Mouse (Mus musculus) intestine, postnatal 0 days (tissue): ENCODE results near the gene Keap1. TPM values are rescaled to one million over a fixed set of nuclear protein-coding genes. Genes with fewer than 3 reads are reported as not detected.

Experiments used
- ATAC-seq: fragments of 200-750 bp; cut with Nextera tagmentation; 2 replicates; pipeline ENCODE4 v1.8.0; 2017; ENCODE audit warnings: mild to moderate bottlenecking, moderate TSS enrichment, moderate library complexity
- H3K27ac ChIP-seq: fragments of 300-500 bp; sonication (generic); 2 replicates; pipeline ENCODE4 v1.5.1; 2014; ENCODE audit warnings: mild to moderate bottlenecking, low read depth, low read length, moderate library complexity
- H3K27me3 ChIP-seq: fragments of 300-500 bp; sonication (generic); replicated peaks from 2 replicates; pipeline ENCODE4 v1.6.1; 2014; ENCODE audit warnings: low read length, mixed read lengths; ENCODE audit not compliant: control insufficient read depth, insufficient read depth
- H3K36me3 ChIP-seq: fragments of 300-500 bp; sonication (generic); 2 replicates; pipeline ENCODE4 v1.6.1; 2014; ENCODE audit warnings: mild to moderate bottlenecking, moderate library complexity; ENCODE audit not compliant: control insufficient read depth, insufficient read depth
- H3K4me1 ChIP-seq: fragments of 300-500 bp; sonication (generic); replicated peaks from 2 replicates; pipeline ENCODE4 v1.6.1; 2014; ENCODE audit warnings: antibody characterized with exemption, low read length, mixed read lengths; ENCODE audit not compliant: control insufficient read depth, insufficient read depth
- H3K4me2 ChIP-seq: fragments of 300-500 bp; sonication (generic); replicated peaks from 2 replicates; pipeline ENCODE4 v1.6.1; 2014; ENCODE audit warnings: low read depth, mild to moderate bottlenecking, moderate library complexity
- H3K4me3 ChIP-seq: fragments of 300-500 bp; sonication (generic); 2 replicates; pipeline ENCODE4 v1.5.1; 2014; ENCODE audit warnings: low read depth, low read length
- H3K9ac ChIP-seq: fragments of 300-500 bp; sonication (generic); 2 replicates; pipeline ENCODE4 v1.6.1; 2014; ENCODE audit warnings: mild to moderate bottlenecking, low read depth, low read length
- H3K9me3 ChIP-seq: fragments of 300-500 bp; sonication (generic); 2 replicates; pipeline ENCODE4 v1.6.1; 2016; ENCODE audit warnings: mixed run types; ENCODE audit not compliant: control insufficient read depth
- CTCF ChIP-seq: sonication (generic); IDR thresholded peaks from 2 replicates; pipeline ENCODE4 v1.5.1; 2016; ENCODE audit warnings: low read depth, mild to moderate bottlenecking, control low read depth, antibody characterized with exemption, moderate library complexity
- WGBS: fragments of 180-500 bp; shearing (Covaris S2); extraction: QIAGEN DNeasy Blood & Tissue Kit; methylation state at CpG from one replicate; pipeline ENCODE4 v1.1.7; 2014; 5-methylcytosine and 5-hydroxymethylcytosine counted together
- polyA plus RNA-seq: library from polyadenylated mRNA; unstranded; fragments of >200 nt; fragmentation: Nextera tagmentation; extraction: Ambion mirVana; gene quantifications from 2 replicates; pipeline ENCODE4 v1.2.1, GENCODE M21; 2015

The Keap1 gene
- polyA plus RNA-seq, 1 experiment from 2014 or later, result 38.3 TPM

GRCm38 (mm10) chr9:21190670-21191069 is 48.5 kb downstream of the Keap1 start:
- no peaks in the 10 kb centered on the region for H3K9me3 ChIP-seq
- H3K27ac ChIP-seq, result no peak overlapping the region
- H3K27me3 ChIP-seq, result no peaks in the 10 kb centered on the region
- H3K9ac ChIP-seq, result no peak overlapping the region
- peaks cover 3% of the 10 kb centered on the region; the same call in 1 of the 2 replicates for H3K36me3 ChIP-seq
- no peak overlapping the region for H3K4me2 ChIP-seq
- no peak for TF ChIP-seq CTCF
- 85% methylated on average over 3 of the region's 3 CpGs for WGBS
- H3K4me3 ChIP-seq, result no peak overlapping the region
- H3K4me1 ChIP-seq, result no peaks in the 10 kb centered on the region
- ATAC-seq, result no peak

DNA sequence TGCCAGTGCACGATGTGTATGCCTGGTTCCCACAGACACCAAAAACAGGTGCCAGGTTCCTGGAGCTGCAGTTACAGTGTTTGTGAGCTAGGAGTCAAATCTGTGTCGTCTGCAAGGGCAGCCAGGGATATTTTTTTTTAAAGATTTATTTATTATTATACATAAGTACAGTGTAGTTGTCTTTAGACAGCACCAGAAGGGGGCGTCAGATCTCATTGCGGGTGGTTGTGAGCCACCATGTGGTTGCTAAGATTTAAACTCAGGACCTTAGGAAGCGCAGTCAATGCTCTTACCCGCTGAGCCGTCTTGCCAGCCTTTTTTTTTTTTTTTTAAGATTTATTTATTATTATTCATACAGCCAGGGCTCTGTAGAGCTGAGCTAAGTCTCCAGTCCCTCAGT is 49.3 kb downstream of the Keap1 start:
- Histone ChIP-seq H3K9ac (no peak overlapping the region), H3K4me2 (no peak overlapping the region), H3K27me3 (no peaks in the 10 kb centered on the region), H3K4me1 (no peaks in the 10 kb centered on the region), H3K27ac (no peak overlapping the region), H3K36me3 (peaks cover 3% of the 10 kb centered on the region; the same call in 1 of the 2 replicates), H3K9me3 (no peaks in the 10 kb centered on the region), H3K4me3 (no peak overlapping the region)
- TF ChIP-seq CTCF, result peak; percentile 54
- ATAC-seq, result no peak
- WGBS, result 49% methylated on average over 7 of the region's 7 CpGs

DNA sequence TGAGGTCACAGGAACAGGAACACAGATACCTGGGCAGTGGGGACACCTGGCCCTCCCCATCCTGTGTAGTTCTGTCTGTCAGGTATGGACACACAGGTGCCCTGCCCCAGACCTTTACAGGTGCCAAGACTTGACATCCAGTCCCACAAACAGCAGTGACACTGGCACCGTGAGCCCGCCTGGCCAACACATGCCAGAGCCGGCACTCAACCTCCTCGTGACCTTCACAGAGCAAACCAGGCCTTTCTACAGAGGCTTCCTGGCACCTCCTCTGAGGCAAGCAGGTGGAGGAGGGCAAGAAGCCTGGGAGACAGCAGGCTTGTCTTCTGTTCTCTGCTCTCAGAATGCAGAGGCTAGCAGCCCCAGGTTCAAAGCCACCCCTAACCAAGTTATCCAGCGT is 53.7 kb downstream of the Keap1 start:
- no peak for TF ChIP-seq CTCF
- no peak overlapping the region for H3K4me2 ChIP-seq
- no peak overlapping the region for H3K9ac ChIP-seq
- ATAC-seq, result no peak
- H3K4me3 ChIP-seq, result no peak overlapping the region
- peaks cover 2% of the 10 kb centered on the region; the same call in 1 of the 2 replicates for H3K4me1 ChIP-seq
- 91% methylated on average over 5 of the region's 5 CpGs for WGBS
- H3K27ac ChIP-seq, result no peak overlapping the region
- no peaks in the 10 kb centered on the region; the same call in 1 of the 2 replicates for H3K36me3 ChIP-seq
- no peaks in the 10 kb centered on the region for H3K27me3 ChIP-seq
- H3K9me3 ChIP-seq, result no peaks in the 10 kb centered on the region

- 38% methylated on average over 2 of the region's 2 CpGs for WGBS
- H3K4me2 ChIP-seq, result no peak overlapping the region
- H3K4me1 ChIP-seq, result peaks cover 2% of the 10 kb centered on the region; the same call in 1 of the 2 replicates
- no peak overlapping the region for H3K27ac ChIP-seq
- ATAC-seq, result no peak
- no peak overlapping the region for H3K4me3 ChIP-seq
- no peaks in the 10 kb centered on the region; the same call in 1 of the 2 replicates for H3K36me3 ChIP-seq
- no peaks in the 10 kb centered on the region for H3K27me3 ChIP-seq
- no peaks in the 10 kb centered on the region for H3K9me3 ChIP-seq
- no peak for TF ChIP-seq CTCF
- H3K9ac ChIP-seq, result no peak overlapping the region
Observed at GRCm38 (mm10) chr9:21184733-21185132, 54.4 kb downstream of the Keap1 start.

DNA sequence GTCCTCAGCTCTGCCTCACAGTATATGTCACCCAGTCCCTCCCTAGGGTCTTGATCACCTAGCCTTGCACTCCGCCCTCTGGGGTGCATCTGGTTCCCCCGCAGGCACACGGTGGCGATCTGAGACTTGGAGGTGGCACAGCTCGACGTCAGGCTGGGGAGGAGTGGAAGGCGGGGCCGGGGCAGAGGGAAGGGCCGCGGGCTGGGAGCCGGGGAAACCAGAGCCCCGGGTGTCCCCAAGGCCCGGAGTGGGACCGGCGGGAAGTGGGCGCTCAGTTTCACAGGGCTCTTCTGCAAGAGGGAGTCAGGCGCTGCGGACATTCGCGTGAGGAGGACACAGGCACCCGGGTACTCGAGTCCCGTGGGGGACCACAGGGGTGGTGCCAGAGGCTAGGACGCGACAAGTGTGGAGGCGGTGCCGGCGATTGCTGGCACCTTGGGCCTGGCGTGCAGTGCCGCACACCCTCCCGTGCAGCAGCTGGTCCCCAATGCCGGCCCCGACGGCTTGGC is 55.2 kb downstream of the Keap1 start:
- Histone ChIP-seq H3K4me3 (peak overlapping the region; percentile 39), H3K4me1 (peaks cover 2% of the 10 kb centered on the region; the same call in 1 of the 2 replicates), H3K36me3 (no peaks in the 10 kb centered on the region; the same call in 1 of the 2 replicates), H3K9ac (peak overlapping the region; percentile 45; the same call in 1 of the 2 replicates), H3K9me3 (no peaks in the 10 kb centered on the region), H3K27me3 (no peaks in the 10 kb centered on the region), H3K27ac (no peak overlapping the region), H3K4me2 (peak overlapping the region; percentile 83)
- WGBS, result 7% methylated on average over 34 of the region's 34 CpGs
- ATAC-seq, result peak; percentile 46; the same call in 1 of the 2 replicates
- peak; percentile 46 for TF ChIP-seq CTCF

DNA sequence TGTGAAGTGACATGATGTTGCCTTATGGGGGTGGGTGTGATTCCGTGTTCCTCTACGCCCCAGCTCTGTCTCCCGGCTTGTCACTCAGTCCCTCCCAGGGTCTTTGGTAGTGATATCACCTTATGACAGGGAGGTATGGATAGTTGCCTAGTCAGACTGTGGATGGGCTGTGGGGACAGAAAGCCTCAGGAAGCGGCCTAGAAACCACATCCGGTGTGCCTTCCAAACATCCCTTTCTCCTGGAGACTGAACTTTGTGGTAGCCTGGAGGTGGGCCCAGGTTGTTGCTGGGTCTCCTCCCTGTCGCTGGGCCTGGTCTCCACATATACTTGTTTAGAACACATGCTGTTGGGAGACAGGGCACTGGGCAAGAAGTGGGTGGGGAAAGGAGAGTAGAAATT is 55.7 kb downstream of the Keap1 start:
- Histone ChIP-seq H3K4me1 (peaks cover 2% of the 10 kb centered on the region; the same call in 1 of the 2 replicates), H3K27ac (no peak overlapping the region), H3K4me3 (no peak overlapping the region), H3K27me3 (no peaks in the 10 kb centered on the region), H3K36me3 (no peaks in the 10 kb centered on the region), H3K4me2 (peak overlapping the region; percentile 83; the same call in 1 of the 2 replicates), H3K9me3 (no peaks in the 10 kb centered on the region), H3K9ac (no peak overlapping the region)
- no peak for TF ChIP-seq CTCF
- 89% methylated on average over 6 of the region's 6 CpGs for WGBS
- ATAC-seq, result no peak
